Mouse (Mus musculus) layer of hippocampus, adult 11-12 months (tissue): ENCODE measurements around the gene Prickle2.

Experiments used
- DNase-seq: peaks from one replicate; pipeline ENCODE4 v3.0.0; 2022; ENCODE audit warnings: low spot score

The Prickle2 gene

DNA sequence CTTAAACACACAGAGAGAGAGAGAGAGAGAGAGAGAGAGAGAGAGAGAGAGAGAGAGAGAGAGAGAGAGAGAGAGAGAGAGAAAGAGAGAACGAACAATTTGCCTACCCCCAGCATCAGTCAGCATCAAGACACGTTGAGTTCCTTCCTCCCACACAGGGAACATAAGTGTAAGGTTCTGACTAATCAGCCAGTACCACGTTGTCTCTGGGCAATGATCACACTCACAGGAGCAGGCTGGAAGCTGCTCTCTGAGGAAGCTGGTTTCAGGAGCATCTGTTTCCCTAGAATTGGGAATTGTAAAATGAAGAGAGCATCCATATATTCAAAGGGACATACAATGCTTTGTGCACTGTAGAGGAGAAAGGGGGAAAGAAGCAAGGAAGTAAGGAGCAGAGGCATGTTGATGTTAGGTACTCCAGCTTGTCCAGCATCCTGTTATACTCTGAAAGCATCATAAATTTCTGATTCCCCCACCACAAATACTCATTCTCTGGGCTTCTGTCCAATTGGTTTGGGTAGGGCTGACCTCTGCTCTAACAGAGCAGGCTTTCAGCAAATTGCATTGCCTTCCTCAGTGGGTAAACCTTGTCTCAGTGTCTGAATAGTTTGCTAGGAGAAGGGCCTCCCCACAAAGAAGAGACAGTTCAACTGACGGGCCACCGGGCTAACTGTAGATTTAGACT is 116.4 kb downstream of the Prickle2 start:
- peak; percentile 56 for DNase-seq

DNA sequence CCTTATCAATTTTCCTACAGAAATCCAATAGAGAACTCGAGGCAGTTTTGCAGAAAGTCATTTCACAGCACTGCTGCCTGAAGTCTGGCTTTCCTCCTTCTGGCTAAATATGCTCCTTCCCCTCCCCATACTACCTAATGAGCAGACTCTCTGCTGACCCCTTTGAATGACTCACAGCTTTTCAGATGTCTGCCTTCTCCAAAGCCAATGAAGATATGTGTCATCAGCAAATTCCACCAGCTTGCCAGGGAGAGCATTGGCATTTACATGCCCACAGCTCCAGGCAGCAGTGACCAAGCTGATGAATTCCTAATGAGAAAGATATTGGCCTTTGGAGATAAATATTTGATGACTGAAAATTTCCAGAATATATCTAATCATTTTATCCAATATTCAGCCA is 121.9 kb downstream of the Prickle2 start:
- DNase-seq: no peak

DNA sequence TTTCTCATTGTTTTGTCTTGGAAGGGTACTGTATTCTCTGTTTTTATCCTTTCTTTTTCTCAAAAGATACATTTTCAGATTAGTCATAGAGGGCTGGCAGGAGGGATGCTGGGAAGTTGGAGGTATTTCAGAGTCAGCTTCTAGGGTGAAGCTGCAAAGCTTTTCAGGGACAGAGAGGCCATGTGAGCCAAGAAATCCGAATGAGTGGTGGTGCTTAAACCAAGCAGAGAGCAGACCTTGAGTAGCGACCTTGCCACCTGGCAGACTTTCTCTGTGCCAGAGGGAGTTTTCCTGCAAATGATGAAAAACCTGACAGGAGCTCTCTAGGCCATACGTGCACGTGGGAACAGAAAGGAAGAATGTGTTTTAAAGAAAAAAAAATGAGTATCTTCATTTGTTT is 130.7 kb downstream of the Prickle2 start:
- DNase-seq: no peak

DNA sequence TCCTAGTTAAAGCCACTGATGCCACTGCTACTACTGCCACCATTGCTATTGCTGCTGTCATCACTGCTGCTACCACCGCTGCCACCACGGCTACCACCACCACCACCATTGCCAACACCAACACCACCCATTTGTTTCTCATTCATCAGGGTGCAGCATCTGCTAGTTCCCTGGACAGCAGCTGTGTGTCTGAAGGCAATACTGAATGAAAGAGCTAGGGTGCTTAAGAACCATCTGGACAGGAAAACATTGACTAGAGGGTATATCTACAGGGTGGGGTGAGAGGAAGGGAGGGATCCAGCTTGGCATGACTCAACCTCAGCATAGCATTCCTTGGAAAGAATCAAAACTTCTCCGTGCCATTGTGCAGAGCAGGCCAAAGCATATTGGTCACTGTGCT is 133.8 kb downstream of the Prickle2 start:
- DNase-seq: no peak

DNA sequence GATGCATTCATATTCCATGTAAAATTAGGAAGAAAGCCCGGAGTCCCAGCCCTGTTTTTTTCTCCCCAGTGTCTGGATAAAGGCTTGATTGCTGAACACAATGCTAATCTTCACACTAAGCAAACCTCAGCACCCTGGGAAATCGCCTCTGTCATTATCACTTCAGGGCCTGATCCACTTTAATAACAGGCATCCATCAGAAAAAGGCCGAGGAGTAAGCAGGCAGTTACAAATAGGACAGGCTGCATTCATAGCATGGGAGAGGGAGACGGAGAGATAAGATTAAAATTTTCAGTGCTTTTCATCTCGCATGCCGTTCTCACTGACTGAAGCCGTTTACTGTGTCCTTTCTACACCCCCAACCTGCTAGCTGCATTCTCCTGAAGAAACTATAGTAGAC is 135.9 kb downstream of the Prickle2 start:
- DNase-seq: no peak

DNA sequence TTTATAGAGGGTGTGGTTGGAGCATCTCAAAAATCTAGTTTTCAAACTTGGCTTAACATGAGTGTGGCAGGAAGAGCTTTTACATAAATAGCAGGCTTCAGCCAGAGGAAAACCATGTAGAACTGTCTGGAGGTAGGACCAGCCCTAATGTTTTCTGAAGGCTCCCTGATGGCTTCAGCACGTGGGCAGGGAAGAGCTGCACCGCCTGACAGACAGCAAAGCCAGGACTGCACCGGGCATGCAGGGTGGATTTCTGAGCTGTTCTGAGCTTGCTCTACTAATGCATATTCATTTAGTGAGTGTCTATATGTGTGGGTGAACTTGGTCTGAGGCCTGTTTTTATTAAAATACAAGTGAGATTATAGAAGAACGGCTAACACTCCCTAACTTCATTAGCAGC is 136.7 kb downstream of the Prickle2 start:
- no peak for DNase-seq

DNA sequence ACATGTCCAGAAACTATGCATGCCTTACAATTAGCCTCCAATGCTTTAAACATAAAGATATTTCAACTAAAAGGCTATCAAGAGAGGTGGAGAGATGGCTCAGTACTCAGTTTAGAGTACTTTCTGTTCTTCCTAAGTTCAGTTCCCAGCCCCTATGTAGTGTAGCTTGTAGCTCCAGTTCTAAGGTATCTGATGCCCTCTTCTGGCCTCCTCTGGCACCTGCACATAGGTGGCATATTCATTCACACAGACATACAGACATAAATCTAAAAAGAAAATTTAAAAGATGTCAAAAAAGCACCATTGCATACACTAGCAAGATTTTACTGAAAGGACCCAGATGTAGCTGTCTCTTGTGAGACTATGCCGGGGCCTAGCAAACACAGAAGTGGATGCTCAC is 146.7 kb downstream of the Prickle2 start:
- DNase-seq: no peak

DNA sequence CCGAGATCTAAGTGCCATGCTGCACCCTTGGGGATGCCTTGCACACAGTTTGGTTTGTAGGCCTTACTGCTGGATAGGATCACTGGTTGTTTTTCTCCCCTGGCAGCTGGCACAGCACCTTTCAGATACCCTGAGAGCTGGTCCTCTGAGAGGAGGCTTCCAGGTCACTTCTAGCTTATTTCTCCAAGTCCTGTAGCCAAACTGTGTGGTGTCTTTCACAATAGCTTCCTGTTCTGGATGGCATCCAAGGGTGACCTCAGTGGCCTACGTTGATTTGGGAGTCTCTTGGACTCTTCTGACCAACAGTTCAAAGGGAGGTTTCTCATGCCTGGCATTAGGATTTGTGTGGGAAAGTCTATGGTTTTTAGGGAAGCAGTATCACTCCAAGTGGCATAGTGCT is 150.3 kb downstream of the Prickle2 start:
- no peak for DNase-seq

DNA sequence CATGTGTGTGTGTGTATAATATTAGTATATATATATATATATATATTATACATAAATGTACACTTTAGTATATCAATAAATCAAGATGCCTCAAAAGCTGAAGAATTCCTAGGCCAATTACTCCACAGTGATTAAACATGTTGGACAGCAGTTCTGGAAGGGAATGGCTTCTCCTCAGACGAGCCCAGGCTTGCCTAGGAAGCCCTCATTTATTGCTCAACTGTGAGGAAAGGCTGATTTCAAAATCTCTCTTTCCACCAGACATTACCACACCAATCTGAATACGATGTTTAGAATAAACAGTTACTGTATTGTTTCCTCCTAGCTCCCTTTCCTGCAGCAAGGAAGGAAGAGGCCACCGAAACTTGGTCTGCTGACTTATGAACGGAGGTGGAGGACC is 152.9 kb downstream of the Prickle2 start:
- no peak for DNase-seq

DNA sequence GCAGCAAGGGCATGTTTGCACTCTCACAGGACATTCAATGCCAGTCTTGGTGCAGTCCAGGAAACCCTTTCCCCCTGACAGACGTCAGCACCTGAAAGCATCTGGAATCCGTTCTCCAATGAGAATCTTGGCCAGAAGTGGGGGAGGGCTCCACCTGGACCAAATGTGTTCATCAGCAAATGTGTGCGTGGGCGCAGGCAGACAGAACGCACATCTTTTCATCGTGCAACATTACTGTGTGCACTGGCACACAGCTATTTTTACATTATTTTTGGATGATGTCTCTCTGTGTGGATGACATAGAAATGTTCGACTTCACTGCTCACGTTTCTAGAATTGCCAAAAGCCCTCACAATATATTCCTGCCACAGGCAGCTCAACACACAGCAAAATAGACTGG is 156.7 kb downstream of the Prickle2 start:
- peak; percentile 69 for DNase-seq

DNA sequence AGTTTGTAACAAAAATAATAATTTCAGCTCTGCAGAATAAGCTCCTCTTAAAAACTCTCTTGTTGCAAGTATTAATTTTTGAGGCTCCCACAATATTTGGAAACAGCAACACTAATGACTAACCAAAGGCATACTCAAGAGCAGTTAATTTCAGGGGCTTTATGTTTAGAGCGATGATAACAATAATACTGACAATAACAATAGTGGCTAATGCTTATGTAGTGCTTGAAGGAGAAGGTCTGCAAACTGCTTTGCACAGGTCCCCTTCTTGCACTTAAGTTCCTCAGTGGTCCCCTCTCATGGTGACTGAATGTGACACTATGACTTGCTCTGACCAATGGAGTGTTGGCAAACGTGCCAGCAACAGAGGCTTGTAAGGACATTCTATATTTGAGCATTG is 160.8 kb downstream of the Prickle2 start:
- no peak for DNase-seq

DNA sequence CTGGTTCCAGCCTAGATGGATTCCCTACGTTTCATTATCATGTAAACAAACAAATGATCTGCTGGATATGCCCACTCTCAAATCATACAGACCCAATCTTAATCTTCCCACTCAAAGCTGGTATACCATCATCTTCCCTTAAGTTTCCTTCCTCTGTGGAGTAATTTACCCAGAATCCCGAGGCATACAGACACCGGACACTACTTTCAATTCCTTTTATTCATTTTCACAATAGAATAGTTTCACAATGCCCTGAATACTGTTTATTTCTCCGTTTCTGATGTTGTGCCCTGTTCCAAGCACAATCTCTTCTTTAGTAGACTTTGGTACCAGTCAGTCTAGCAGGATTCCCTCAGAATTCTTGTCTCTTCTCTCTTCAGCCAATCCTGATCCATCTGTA is 162.1 kb downstream of the Prickle2 start:
- DNase-seq: no peak

DNA sequence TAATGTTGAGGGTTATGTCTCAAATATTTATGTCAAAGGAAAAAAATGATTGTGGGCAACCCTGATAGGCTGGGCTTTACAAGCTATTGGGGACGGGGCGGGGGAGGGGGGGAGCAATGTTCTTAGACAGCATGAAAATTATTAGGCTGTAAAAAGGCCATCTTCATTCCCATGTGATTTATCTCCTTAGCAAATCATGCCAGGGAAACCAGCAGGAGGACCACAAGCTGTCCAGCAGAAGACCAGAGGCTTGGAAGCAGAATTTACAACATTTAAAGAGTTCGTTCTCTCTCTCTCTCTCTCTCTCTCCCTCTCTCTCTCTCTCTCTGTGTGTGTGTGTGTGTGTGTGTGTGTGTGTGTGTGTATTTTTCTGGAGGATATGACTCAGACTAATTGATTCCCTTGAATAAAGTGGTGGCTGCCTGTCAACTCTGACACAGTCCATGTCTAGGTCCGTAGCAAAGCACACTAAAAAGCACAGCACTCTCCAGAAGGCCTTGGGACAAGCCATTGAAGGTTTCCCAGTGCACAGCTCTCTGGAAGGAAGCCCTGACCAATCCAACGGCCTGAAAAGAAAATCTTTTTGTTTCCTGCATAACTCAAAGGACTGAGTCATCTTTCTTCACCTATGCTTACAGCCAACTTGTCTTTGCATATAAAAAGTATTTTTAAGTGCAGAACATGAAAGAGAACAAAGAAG is 163.4 kb downstream of the Prickle2 start:
- no peak for DNase-seq

DNA sequence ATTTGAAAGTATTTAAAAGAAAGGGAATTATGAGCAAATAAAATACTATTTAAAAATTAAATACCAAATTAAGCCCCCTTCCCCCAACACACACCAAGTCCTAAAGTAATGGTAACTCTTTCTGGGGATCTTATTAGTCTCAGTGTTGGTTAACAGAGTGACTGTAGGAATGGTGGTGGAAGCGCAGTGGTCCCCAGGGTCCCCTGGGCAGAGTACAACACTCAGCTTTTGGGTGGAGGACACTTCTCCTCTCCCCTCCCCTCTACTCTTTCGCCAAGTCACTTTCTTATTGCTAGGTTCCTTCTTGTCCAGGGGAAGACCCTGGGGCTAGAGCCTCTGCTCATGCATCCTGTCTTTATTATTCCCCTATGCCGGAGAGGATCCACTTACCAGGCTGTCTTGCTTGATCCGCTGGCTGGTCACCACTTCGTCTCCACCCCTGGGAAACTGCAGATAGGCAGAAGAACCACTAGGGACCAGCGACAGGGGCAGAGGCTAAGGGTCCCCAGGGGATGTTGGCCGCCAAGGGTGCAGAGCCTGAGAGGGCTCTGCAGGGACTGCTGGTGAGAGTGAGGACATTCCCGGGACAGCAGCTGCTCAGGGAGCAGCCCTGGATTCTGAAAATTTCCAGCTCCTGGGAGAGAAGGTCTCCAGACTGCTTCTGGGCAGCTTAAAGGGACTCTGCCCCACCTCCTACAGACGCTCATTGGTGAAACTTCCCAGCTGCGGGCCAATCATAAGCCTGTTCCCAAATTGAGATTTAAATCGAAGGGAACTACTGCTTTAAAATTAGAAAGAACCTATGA is 171.5 kb downstream of the Prickle2 start:
- DNase-seq: peak; percentile 71

DNA sequence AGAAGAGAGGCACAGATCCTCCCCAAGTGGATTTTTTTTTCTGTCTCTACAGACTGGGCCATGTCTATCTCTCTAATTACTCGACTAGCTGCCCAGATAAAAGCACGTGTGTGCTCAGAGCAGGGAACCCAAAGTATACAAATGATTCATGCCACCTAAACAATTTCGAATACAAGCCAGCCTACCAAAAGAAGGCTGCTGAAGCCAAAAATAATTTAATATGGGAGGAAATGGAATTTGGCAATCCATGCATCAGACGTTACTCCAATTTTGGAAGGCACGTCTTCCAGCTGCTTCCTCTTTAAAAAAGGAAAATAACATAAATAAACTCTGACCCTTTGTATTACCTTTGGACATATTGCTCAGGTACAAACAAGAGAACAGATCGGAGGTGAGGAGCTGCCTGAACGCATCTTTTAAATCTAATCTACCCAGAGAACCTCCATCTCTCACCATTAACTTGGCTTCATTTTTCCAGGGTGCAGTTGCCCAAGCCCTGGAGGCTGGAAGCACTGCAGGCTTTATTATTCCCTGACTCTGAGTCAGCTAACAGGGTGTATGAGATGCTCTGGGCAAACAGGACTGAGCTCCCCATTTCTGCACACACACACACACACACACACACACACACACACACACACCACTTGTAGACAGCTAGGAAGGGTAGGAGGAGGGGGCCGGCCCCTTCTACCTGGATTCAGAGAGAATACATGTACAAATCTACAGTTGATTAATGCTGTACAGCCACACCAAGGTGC is 172.5 kb downstream of the Prickle2 start:
- DNase-seq: no peak

DNA sequence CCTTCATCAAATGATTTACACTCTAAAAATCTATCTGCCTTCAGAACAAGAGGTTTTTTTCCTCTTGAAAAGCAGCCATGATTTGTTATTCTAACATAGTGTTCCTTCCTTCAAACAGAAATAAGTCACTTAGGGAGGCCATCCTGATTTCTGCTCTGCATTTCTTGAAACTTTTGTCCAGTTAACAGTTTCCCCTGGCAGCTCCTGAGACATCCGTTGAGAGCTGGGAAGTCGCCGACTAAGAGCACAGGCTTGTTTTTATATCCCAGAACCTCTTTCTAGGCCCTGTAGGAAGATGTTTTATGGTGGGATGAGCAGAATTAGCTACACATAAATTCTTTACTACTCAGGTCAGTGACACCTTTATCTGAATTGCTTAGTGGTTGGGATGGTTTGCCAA is 173.1 kb downstream of the Prickle2 start:
- no peak for DNase-seq

DNA sequence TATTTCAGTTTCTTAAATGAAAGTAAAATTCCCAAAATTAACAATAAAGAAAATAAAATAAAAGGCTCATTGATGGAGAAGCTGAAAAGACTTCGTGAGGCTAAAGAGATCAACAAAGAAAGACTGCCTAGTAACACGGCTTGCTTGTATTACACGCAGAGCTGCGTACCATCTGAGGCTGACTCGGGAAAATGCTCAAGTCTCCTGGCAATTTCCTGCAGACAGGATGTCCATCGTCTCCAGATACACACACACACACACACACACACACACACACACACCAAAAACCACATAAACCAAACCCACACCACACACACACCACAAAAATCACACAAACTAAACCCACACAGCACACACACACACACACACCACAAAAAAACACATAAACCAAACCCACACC is 173.6 kb downstream of the Prickle2 start:
- no peak for DNase-seq

DNA sequence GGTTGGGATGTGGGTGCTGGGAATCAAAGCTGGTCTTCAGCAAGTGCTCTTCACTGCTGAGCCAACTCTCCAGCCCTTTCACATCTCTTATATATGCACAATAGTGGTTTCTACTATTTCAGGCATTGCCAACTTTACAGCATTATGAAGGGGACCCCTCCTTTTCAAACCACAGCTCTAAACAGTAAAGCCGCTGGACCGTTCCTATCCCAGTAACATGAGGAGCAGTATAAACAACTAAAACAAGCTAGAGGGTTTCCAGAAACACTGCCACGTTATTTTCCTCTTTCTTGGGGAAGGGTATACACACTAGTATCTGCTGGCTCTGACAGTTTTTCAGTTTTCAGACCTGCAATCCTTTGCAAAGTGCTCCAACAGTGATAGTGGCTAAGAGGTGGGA is 179.7 kb downstream of the Prickle2 start:
- DNase-seq: no peak

DNA sequence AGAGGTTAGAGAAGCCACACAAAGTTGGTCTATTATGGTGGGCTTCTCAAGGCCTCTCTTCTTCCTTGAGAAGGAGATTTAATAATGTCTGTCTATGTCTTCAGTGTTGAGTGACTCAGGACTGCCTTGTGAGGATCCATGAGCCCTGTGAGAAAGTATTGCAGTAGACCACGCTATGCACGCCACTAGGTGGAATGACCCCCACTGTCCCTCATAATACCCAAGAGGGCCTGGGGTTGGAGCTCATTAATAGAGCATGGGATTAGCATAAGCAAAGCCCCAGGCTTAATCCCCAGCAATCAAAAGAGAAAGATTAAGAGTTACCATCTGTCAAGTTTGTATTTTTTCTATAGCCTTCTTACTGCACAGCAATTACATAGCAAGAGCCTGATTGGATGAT is 180.3 kb downstream of the Prickle2 start:
- DNase-seq: no peak

DNA sequence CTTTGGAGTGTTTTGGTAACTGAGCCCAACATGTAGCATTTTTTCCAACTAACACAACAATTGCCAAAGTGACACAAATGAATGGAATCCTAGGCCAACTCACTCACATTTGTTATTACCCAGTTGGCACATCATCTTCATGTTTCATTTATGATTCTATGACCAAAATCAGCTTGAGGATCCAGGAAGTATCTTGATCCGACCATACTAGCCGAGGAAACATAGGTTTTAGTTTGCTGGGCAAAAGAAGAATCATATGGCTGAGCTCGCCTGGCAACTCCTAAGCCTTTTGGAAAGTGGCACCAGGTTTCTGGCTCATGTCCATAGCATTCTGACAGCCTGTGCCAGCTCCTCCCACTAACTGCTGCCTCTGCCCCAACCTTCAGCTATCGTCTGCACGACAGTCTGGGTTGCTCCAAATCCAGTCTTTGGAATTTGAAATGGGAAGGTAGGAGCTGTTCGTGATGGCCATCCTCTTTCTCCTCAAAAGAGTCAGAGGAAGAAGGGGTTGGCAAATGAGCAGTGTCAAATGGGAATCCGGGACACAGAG is 184.4 kb downstream of the Prickle2 start:
- peak; percentile 87 for DNase-seq

DNA sequence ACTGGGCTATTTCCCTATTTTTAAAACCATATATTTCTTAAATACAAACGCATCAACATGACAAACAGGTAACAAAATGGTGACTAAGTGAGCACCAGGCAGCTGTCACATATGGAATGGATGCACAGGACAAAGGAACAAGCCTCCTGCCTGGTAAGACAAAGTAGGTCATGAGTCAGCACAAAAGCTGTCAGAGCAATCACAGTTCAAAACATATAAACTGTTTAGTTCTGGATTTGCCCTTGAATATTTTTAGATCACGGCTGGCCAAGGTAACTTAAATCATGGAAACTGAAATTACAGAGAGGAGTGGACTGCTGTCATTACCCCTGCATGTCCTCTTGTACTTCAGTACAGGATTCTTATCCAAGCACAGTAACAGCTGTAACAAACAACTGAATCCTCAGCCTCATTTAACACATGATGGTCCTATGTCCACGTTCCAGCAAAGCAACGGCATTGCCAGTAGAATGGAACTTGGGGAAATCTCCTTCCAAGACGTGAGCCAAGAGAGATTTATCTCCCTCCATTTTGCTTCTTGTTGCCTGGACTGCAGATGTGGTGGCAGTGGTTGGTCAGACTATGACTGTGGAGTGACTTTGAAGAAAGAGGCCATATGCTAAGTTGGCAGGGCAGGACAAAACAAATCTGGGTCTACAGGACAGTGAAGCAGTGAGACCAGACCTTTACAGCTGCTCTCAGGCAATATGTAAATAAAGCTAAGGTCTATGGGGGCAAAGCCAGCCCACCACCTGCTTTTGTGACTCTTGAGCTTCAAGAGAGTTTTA is 185.7 kb downstream of the Prickle2 start:
- DNase-seq: no peak
